Mouse (Mus musculus) heart, postnatal 36 days (tissue): ENCODE results near the gene Fam169b. TPM values are rescaled to one million over a fixed set of nuclear protein-coding genes. Genes with fewer than 3 reads are reported as not detected.
"Not testable (repeated sequence)": the region's sequence is repeated elsewhere in the genome, so short reads cannot be mapped to it uniquely, and the experiment has no call there.

Experiments used
- DNase-seq, 2 experiments: peaks; one replicate each; pipeline ENCODE4 v3.0.0; 2021 to 2022
- intact Hi-C: fragments of 180-260 bp; cut with DNase I; formaldehyde crosslinking; loops from one replicate; pipeline ENCODE4 v1.15.1; 2025
- total RNA-seq, 2 experiments: library from RNA; stranded (reverse); gene quantifications; 2 replicates each; pipeline ENCODE4 v1.2.3; 2021

Fam169b gene
- total RNA-seq, 2 experiments from 2014 or later = 0.14 TPM; not detected in 1

- DNase-seq = no peak
- intact Hi-C loops = loop anchor here (2.0 to 5.0 kb wide), 2 partner anchors 39 to 41 kb away; no protein-coding TSS in a partner anchor
Observed at GRCm38 (mm10) chr7:68263346-68264027, 10.2 kb upstream of the Fam169b start.

GRCm38 (mm10) chr7:68264028-68264453, 9.6 kb upstream of the Fam169b start, which contains the start of gene Pgpep1l:
Gene Pgpep1l (minus strand): TSS chr7:68264233.
- intact Hi-C loops = loop anchor here (2.0 to 5.0 kb wide), 2 partner anchors 39 to 42 kb away; no protein-coding TSS in a partner anchor
- peak; percentile 51 to 57 for DNase-seq

GRCm38 (mm10) chr7:68264531-68264930, 9.1 kb upstream of the Fam169b start:
- DNase-seq = peak; percentile 29 to 36
- intact Hi-C loops = loop anchor here (2.0 to 5.0 kb wide), 2 partner anchors 38 to 42 kb away; no protein-coding TSS in a partner anchor

GRCm38 (mm10) chr7:68265391-68265790, 8.2 kb upstream of the Fam169b start:
- no peak for DNase-seq
- intact Hi-C loops = loop anchor here (2.0 kb wide), 1 partner anchor 37 kb away; no protein-coding TSS in a partner anchor

GRCm38 (mm10) chr7:68266691-68267090, 6.9 kb upstream of the Fam169b start:
- DNase-seq = no peak
- intact Hi-C loops = no loop called here

- no peak for DNase-seq
- intact Hi-C loops = no loop called here
Observed at GRCm38 (mm10) chr7:68270551-68270950, 3.1 kb upstream of the Fam169b start.

GRCm38 (mm10) chr7:68271816-68272215, 1.8 kb upstream of the Fam169b start:
- no peak for DNase-seq
- intact Hi-C loops = no loop called here

- intact Hi-C loops = no loop called here
- DNase-seq = no peak
Observed at GRCm38 (mm10) chr7:68272607-68273006, 1.0 kb upstream of the Fam169b start.

- intact Hi-C loops = no loop called here
- no peak for DNase-seq
Observed at GRCm38 (mm10) chr7:68274218-68274617, 579 bp downstream of the Fam169b start.

GRCm38 (mm10) chr7:68274951-68275350, 1.3 kb downstream of the Fam169b start:
- no peak for DNase-seq
- intact Hi-C loops = no loop called here

- intact Hi-C loops, DNase-seq: not testable (repeated sequence)
Observed at GRCm38 (mm10) chr7:68275445-68275837, 1.8 kb downstream of the Fam169b start.

GRCm38 (mm10) chr7:68275838-68276731, 2.4 kb downstream of the Fam169b start:
- DNase-seq = no peak
- intact Hi-C loops = no loop called here

GRCm38 (mm10) chr7:68277054-68277896, 3.6 kb downstream of the Fam169b start:
- intact Hi-C loops = no loop called here

GRCm38 (mm10) chr7:68277897-68278270, 4.2 kb downstream of the Fam169b start:
- intact Hi-C loops = no loop called here
- no peak for DNase-seq

More at GRCm38 (mm10) chr7:68277054-68277896, 3.6 kb downstream of the Fam169b start:
- no peak for DNase-seq

- DNase-seq = no peak
- intact Hi-C loops = no loop called here
Observed at GRCm38 (mm10) chr7:68278385-68278784, 4.7 kb downstream of the Fam169b start.

- intact Hi-C loops = no loop called here
- no peak for DNase-seq
Observed at GRCm38 (mm10) chr7:68278908-68279307, 5.3 kb downstream of the Fam169b start.

- intact Hi-C loops = no loop called here
- no peak for DNase-seq
Observed at GRCm38 (mm10) chr7:68279481-68279880, 5.8 kb downstream of the Fam169b start.

- DNase-seq = no peak
- intact Hi-C loops = no loop called here
Observed at GRCm38 (mm10) chr7:68280352-68280869, 6.8 kb downstream of the Fam169b start.

GRCm38 (mm10) chr7:68281341-68281740, 7.7 kb downstream of the Fam169b start:
- DNase-seq = no peak
- intact Hi-C loops = no loop called here
